Mouse (Mus musculus) liver, postnatal 0 days (tissue): Measurements from ENCODE around the gene Wnt3.

Experiments
- CTCF ChIP-seq: sonication (generic); IDR thresholded peaks from 2 replicates; pipeline ENCODE4 v1.5.1; 2016; ENCODE audit warnings: antibody characterized with exemption, low read depth
- EP300 ChIP-seq: IDR thresholded peaks from 2 replicates; pipeline ENCODE4 v1.6.1; 2016; ENCODE audit warnings: antibody characterized with exemption, low read depth, mild to moderate bottlenecking

DNA sequence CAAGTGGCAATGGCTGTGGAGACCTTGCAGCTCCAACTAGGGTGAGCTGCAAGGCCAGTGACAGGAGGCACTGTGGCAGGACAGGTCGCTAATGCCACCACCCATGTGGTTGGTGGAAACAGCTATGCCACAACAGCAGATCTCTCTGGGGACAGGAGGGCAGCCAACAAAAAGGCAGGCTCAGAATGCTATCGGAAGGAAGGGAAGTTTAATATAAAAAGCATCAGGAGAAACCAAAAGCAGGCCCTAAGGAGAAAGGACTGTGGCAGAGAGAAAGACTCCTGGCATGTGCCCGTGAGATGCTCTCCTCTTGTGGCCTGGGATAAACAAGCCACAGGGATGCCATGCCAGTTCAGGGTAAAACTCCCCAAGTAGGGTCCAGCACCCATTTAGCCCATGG is 57.8 kb downstream of the Wnt3 start:
- TF ChIP-seq CTCF, result no peak
- TF ChIP-seq EP300, result no peak
